Mouse (Mus musculus): ENCODE data around the gene Macf1. TPM values are rescaled to one million over a fixed set of nuclear protein-coding genes. Genes with fewer than 3 reads are reported as not detected.
A peak's percentile ranks its signal among the peaks of the same experiment; 100 is the strongest.

Macf1 gene
- total RNA-seq, 4 experiments from 2014 or later, result 214 to 262 (median 235) TPM

- peak; percentile 28 to 30 for DNase-seq (ENCODE audit: low spot score in 2 of 2)
Observed at GRCm38 (mm10) chr4:123411006-123411731, 273.0 kb downstream of the Macf1 start.

- no peak for DNase-seq (ENCODE audit: low spot score in 2 of 2)
Observed at GRCm38 (mm10) chr4:123409752-123410151, 274.4 kb downstream of the Macf1 start.

- DNase-seq (ENCODE audit: low spot score in 2 of 2), result peak in 1 of 2 experiments; percentile 41
Observed at GRCm38 (mm10) chr4:123409034-123409692, 275.0 kb downstream of the Macf1 start.

- no peak for DNase-seq (ENCODE audit: low spot score in 2 of 2)
Observed at GRCm38 (mm10) chr4:123407792-123408191, 276.4 kb downstream of the Macf1 start.

DNA sequence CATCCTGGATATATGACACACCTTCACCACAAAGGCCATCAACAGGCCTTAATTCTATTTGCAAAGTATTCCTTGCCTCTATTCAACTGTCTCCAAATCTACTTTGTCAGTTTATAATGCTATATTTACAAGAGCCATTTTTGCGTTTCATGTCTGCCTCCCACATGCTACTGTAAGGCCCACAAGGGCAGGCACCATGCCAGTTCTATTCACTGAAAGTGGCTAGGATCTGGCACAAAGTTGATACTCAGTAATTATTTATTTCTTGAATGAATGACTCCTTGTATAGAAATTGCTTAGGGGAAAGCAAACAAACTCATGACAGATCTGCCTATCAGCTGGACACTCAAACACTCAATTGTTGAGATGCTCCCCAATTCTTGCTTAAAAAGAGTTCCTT, 280.1 kb downstream of the Macf1 start:
- DNase-seq (ENCODE audit: low spot score in 2 of 2), result no peak

DNA sequence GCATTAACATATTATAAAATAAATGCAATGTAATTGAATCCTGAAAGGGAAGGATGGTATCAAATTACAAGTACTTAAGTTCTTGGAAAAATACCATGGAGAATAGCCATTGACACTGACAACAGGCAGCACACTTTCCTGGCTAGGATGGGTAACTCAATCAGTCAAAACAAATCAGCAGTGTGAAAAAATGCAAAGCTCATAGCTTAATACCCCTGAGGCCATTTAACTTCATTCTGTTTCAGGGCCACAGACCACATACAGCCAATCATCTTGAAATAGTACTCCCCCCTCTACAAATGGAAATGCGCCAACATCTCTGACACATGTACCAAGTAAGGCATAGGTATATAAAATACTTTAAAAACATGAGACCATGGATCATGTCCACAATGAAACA, 281.9 kb downstream of the Macf1 start:
- no peak for DNase-seq (ENCODE audit: low spot score in 2 of 2)

- DNase-seq (ENCODE audit: low spot score in 2 of 2), result no peak
Observed at GRCm38 (mm10) chr4:123401265-123401664, 282.9 kb downstream of the Macf1 start.

DNA sequence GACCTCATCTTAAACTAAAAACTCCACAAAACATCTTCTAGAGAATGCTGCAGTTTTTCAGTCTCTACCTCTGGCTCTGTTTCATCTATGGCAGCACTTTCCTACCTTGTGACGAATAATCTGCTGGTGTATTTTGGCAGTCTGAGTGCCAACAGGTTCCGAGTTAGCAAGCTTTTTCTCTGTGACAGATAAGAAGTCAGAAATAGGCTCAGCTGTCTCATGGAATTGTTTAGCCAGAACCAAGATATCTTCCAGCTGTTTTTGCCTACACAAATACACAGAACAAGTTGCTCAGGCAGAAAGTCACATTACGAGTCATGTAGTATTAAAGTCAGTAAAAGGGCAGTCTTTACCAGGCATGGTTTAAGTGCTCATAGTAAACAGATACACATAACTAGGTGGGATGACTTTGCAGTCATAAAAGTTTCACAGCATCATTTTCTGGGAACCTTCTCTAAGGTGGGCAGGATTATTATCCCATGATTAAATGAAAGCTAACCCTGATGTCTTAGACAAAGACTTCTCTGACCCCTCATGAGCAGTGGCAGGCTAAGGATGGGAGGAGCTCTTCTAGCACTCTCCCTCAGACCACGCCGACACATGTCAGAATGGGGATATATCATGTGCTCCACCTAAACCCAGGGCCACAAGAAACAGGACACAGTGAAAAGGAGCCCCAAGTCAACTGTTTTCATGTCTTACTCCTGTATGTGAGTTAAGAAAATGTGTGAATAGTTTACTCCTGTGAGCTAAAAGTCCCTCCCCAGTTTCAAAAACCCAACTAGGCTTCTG, 286.3 kb downstream of the Macf1 start:
- no peak for DNase-seq (ENCODE audit: low spot score in 2 of 2)

- no peak for DNase-seq (ENCODE audit: low spot score in 2 of 2)
Observed at GRCm38 (mm10) chr4:123397049-123397448, 287.1 kb downstream of the Macf1 start.

DNA sequence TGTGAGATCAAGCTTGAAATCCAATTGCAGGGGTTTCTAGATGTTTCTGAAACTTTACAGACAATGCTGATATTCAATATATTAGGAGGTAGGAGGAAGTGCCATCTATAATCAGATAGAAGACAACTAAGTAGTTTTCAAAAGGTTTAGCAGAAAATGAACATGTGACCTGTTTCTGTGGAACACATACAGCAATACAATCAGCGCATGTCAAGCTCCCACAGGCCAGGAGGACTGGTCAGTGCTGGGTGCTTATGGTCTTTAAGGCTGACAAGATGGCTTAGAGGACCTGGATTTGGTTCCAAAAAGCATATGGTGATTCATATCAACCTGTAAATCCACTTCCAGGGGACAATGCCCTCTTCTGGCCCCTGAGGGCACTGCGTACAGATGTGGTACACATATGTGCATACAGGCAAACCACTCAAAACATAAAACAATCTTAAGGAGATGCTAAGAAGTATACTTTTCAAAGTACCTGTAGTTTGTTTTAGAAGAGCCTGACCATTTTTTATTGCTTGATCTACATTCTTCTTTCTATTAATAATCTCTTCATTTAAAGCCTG, 288.6 kb downstream of the Macf1 start:
- DNase-seq (ENCODE audit: low spot score in 2 of 2), result no peak

DNA sequence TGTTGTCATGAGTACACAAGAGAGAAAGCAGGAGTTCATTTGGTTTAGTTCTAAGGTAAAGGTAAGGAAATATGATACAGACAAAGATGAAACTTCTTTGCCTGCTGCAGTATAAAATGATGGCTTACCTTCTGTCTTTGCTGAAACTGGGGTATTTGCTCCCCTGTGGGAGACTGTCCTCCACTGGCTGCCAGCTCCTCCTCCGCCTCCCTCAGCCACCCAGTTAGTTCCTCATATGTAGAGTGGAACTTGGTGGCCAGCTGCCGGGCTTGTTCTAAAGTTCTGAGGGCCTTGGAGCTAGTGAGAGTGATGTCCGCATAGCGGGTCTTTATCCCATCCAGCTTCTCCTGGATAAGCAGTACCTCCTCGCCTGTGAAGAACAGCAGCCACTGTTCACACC, 289.3 kb downstream of the Macf1 start:
- DNase-seq (ENCODE audit: low spot score in 2 of 2), result no peak

- DNase-seq (ENCODE audit: low spot score in 2 of 2), result no peak
Observed at GRCm38 (mm10) chr4:123394269-123394668, 289.9 kb downstream of the Macf1 start.

DNA sequence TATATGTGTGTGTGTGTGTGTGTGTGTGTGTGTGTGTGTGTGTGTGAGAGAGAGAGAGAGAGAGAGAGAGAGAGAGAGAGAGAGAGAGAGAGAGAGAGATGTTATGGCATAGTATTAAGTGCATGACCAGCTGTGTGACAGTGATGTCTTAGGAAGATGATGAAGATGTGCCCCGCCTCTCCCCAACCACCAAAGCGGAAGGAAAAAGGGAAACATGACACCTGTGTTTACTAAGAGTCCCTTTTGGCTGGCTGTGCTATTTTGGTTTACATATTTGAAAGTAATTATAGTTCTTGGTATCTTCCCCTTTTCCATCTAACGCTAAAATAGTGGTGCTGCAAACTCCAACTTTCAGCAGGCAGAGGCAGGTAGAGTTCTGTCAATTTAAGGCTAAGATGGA, 291.2 kb downstream of the Macf1 start:
- no peak for DNase-seq (ENCODE audit: low spot score in 2 of 2)

DNA sequence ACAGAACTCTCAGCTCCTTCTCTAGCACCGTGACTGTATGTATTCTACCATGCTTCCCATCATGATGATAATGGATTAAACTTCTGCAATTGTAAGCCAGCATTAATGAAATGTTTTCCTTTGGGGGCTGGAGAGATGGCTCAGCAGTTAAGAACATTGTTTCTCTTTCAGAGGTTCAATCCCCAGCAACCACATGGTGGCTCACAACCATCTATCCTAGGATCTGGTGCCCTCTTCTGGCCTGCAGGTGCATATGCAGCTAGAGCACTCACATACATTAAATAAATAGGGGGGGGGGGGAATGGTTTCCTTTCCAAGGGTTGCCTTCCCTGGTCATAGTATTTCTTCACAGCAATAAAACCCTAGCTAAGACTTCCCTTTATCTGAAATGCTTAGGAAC, 292.0 kb downstream of the Macf1 start:
- DNase-seq (ENCODE audit: low spot score in 2 of 2), result no peak

- no peak for DNase-seq (ENCODE audit: low spot score in 2 of 2)
Observed at GRCm38 (mm10) chr4:123385028-123385427, 299.1 kb downstream of the Macf1 start.

DNA sequence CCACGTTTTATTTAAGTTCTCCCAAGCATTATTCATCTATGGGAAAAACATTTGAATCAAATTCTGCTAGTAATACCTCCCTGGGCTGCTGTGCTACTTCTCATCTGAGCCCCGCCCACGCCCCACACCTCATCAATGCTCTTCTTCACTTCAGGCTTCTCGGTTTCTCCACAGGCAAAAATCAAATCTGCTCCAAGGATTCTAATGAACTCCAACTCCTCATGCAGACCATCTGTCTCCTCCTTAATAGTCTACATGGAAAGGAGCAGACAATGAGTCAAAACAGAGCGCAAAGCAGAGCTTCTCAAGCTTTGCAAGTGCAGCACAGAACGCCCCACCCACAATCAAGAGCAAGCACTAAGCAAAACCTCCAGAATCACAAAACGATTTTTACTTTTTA, 301.0 kb downstream of the Macf1 start:
- DNase-seq (ENCODE audit: low spot score in 2 of 2), result peak in 1 of 2 experiments; percentile 93

GRCm38 (mm10) chr4:123382051-123382450, 302.1 kb downstream of the Macf1 start:
- DNase-seq (ENCODE audit: low spot score in 2 of 2), result no peak

DNA sequence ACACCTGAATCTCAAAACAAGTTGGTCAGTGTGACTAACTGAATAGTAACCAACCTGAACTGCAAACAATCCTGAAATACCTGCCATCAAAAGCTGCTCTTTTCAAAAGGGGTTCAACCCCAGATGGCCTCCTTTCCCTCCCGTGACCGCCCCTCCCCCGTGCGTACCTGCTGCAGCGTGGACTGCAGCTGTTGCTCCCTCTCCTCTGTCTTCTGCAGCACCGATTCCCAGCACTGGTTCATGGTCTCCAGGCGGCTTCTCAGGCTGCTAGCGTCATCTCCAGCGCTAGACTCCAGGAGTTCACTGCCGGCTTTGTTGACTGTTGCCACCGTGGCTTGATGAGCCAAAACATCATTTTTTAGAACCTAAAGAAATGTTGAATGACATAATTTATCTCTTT, 302.6 kb downstream of the Macf1 start:
- no peak for DNase-seq (ENCODE audit: low spot score in 2 of 2)

- no peak for DNase-seq (ENCODE audit: low spot score in 2 of 2)
Observed at GRCm38 (mm10) chr4:123376031-123376430, 308.1 kb downstream of the Macf1 start.

GRCm38 (mm10) chr4:123374316-123375008, 309.7 kb downstream of the Macf1 start:
- DNase-seq (ENCODE audit: low spot score in 2 of 2), result no peak

DNA sequence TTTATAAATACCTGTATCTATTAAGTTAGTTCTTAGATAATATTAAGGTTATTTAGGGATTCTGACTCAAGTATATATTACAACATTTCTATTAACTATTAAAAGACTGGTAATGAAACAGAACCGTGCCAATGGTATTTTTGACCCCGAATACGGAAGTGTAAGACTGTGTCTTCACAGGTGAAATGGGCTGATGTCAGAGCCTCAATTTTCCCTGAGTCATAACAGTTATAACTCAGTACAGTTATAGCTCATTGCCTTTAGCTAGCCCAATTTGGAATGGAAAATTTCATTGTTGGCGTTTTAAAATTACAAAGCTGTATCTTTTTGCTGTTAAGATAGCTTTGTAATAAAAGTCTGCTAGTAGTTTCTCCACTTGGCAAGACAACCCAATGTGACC, 320.6 kb downstream of the Macf1 start:
- DNase-seq (ENCODE audit: low spot score in 2 of 2), result no peak

Data from left cerebral cortex, adult 8-10 months (tissue).